Mouse (Mus musculus) intestine, postnatal 0 days (tissue): Measurements from ENCODE around the gene Phf24. TPM values are rescaled to one million over a fixed set of nuclear protein-coding genes. Genes with fewer than 3 reads are reported as not detected.
A peak's percentile ranks its signal among the peaks of the same experiment; 100 is the strongest.

ENCODE experiments used
- ATAC-seq: fragments of 200-750 bp; cut with Nextera tagmentation; 2 replicates; pipeline ENCODE4 v1.8.0; 2017; ENCODE audit warnings: mild to moderate bottlenecking, moderate TSS enrichment, moderate library complexity
- H3K27ac ChIP-seq: fragments of 300-500 bp; sonication (generic); 2 replicates; pipeline ENCODE4 v1.5.1; 2014; ENCODE audit warnings: mild to moderate bottlenecking, low read depth, low read length, moderate library complexity
- H3K27me3 ChIP-seq: fragments of 300-500 bp; sonication (generic); replicated peaks from 2 replicates; pipeline ENCODE4 v1.6.1; 2014; ENCODE audit warnings: low read length, mixed read lengths; ENCODE audit not compliant: control insufficient read depth, insufficient read depth
- H3K36me3 ChIP-seq: fragments of 300-500 bp; sonication (generic); 2 replicates; pipeline ENCODE4 v1.6.1; 2014; ENCODE audit warnings: mild to moderate bottlenecking, moderate library complexity; ENCODE audit not compliant: control insufficient read depth, insufficient read depth
- H3K4me1 ChIP-seq: fragments of 300-500 bp; sonication (generic); replicated peaks from 2 replicates; pipeline ENCODE4 v1.6.1; 2014; ENCODE audit warnings: antibody characterized with exemption, low read length, mixed read lengths; ENCODE audit not compliant: control insufficient read depth, insufficient read depth
- H3K4me2 ChIP-seq: fragments of 300-500 bp; sonication (generic); replicated peaks from 2 replicates; pipeline ENCODE4 v1.6.1; 2014; ENCODE audit warnings: low read depth, mild to moderate bottlenecking, moderate library complexity
- H3K4me3 ChIP-seq: fragments of 300-500 bp; sonication (generic); 2 replicates; pipeline ENCODE4 v1.5.1; 2014; ENCODE audit warnings: low read depth, low read length
- H3K9ac ChIP-seq: fragments of 300-500 bp; sonication (generic); 2 replicates; pipeline ENCODE4 v1.6.1; 2014; ENCODE audit warnings: mild to moderate bottlenecking, low read depth, low read length
- H3K9me3 ChIP-seq: fragments of 300-500 bp; sonication (generic); 2 replicates; pipeline ENCODE4 v1.6.1; 2016; ENCODE audit warnings: mixed run types; ENCODE audit not compliant: control insufficient read depth
- CTCF ChIP-seq: sonication (generic); IDR thresholded peaks from 2 replicates; pipeline ENCODE4 v1.5.1; 2016; ENCODE audit warnings: low read depth, mild to moderate bottlenecking, control low read depth, antibody characterized with exemption, moderate library complexity
- WGBS: fragments of 180-500 bp; shearing (Covaris S2); extraction: QIAGEN DNeasy Blood & Tissue Kit; methylation state at CpG from one replicate; pipeline ENCODE4 v1.1.7; 2014; 5-methylcytosine and 5-hydroxymethylcytosine counted together
- polyA plus RNA-seq: library from polyadenylated mRNA; unstranded; fragments of >200 nt; fragmentation: Nextera tagmentation; extraction: Ambion mirVana; gene quantifications from 2 replicates; pipeline ENCODE4 v1.2.1, GENCODE M21; 2015

Phf24 gene
- polyA plus RNA-seq, 1 experiment from 2014 or later: 1.0 TPM

- H3K36me3 ChIP-seq: no peaks in the 10 kb centered on the region
- ATAC-seq: no peak
- no peak overlapping the region for H3K9ac ChIP-seq
- 40% methylated on average over 1 of the region's 1 CpGs for WGBS
- no peak overlapping the region for H3K27ac ChIP-seq
- no peak for TF ChIP-seq CTCF
- H3K27me3 ChIP-seq: 0 out of 2 replicates have a peak, but pooled peaks cover 3% of the 10 kb centered on the region
- H3K4me3 ChIP-seq: no peak overlapping the region
- no peaks in the 10 kb centered on the region for H3K9me3 ChIP-seq
- no peaks in the 10 kb centered on the region for H3K4me1 ChIP-seq
- H3K4me2 ChIP-seq: no peak overlapping the region
Observed at GRCm38 (mm10) chr4:42903942-42904341, 12.5 kb upstream of the Phf24 start.

- Histone ChIP-seq H3K9ac (no peak overlapping the region), H3K4me1 (no peaks in the 10 kb centered on the region), H3K27me3 (0 out of 2 replicates have a peak, but pooled peaks cover 3% of the 10 kb centered on the region), H3K4me2 (no peak overlapping the region), H3K36me3 (no peaks in the 10 kb centered on the region), H3K9me3 (no peaks in the 10 kb centered on the region), H3K27ac (no peak overlapping the region), H3K4me3 (no peak overlapping the region)
- no peak for TF ChIP-seq CTCF
- no peak for ATAC-seq
- 91% methylated on average over 3 of the region's 3 CpGs for WGBS
Observed at GRCm38 (mm10) chr4:42904523-42904922, 11.9 kb upstream of the Phf24 start.

GRCm38 (mm10) chr4:42904966-42905365 lies 11.5 kb upstream of the Phf24 start:
- Histone ChIP-seq H3K4me1 (no peaks in the 10 kb centered on the region), H3K4me2 (no peak overlapping the region), H3K9me3 (no peaks in the 10 kb centered on the region), H3K27ac (no peak overlapping the region), H3K9ac (no peak overlapping the region), H3K27me3 (0 out of 2 replicates have a peak, but pooled peaks cover 3% of the 10 kb centered on the region), H3K36me3 (no peaks in the 10 kb centered on the region), H3K4me3 (no peak overlapping the region)
- WGBS: 81% methylated on average over 6 of the region's 6 CpGs
- no peak for TF ChIP-seq CTCF
- ATAC-seq: no peak

GRCm38 (mm10) chr4:42913391-42913790 lies 3.1 kb upstream of the Phf24 start:
- Histone ChIP-seq H3K4me1 (0 out of 2 replicates have a peak, but pooled peaks cover 4% of the 10 kb centered on the region), H3K36me3 (no peaks in the 10 kb centered on the region), H3K27me3 (peaks cover 44% of the 10 kb centered on the region), H3K9ac (no peak overlapping the region), H3K27ac (no peak overlapping the region), H3K4me3 (no peak overlapping the region), H3K9me3 (no peaks in the 10 kb centered on the region), H3K4me2 (no peak overlapping the region)
- ATAC-seq: no peak
- TF ChIP-seq CTCF: no peak
- WGBS: 32% methylated on average over 10 of the region's 10 CpGs

GRCm38 (mm10) chr4:42915311-42915710 lies 1.1 kb upstream of the Phf24 start:
- peaks cover 48% of the 10 kb centered on the region for H3K27me3 ChIP-seq

GRCm38 (mm10) chr4:42915966-42916365 lies 494 bp upstream of the Phf24 start:
- Histone ChIP-seq H3K9ac (no peak overlapping the region), H3K27ac (no peak overlapping the region), H3K36me3 (no peaks in the 10 kb centered on the region), H3K4me2 (0 out of 2 replicates have a peak overlapping the region, but pooled peaks have one; percentile 96), H3K9me3 (no peaks in the 10 kb centered on the region), H3K27me3 (peaks cover 46% of the 10 kb centered on the region), H3K4me1 (0 out of 2 replicates have a peak, but pooled peaks cover 4% of the 10 kb centered on the region), H3K4me3 (no peak overlapping the region)
- TF ChIP-seq CTCF: no peak
- WGBS: 97% methylated on average over 1 of the region's 1 CpGs
- ATAC-seq: no peak

More at GRCm38 (mm10) chr4:42915311-42915710, 1.1 kb upstream of the Phf24 start:
- Histone ChIP-seq H3K27ac (no peak overlapping the region), H3K4me2 (no peak overlapping the region), H3K4me1 (0 out of 2 replicates have a peak, but pooled peaks cover 4% of the 10 kb centered on the region), H3K9ac (no peak overlapping the region), H3K4me3 (no peak overlapping the region), H3K36me3 (no peaks in the 10 kb centered on the region), H3K9me3 (no peaks in the 10 kb centered on the region)
- no peak for ATAC-seq
- no peak for TF ChIP-seq CTCF
- 82% methylated on average over 12 of the region's 12 CpGs for WGBS

- peak overlapping the region; percentile 45 for H3K9ac ChIP-seq
- H3K9me3 ChIP-seq: no peaks in the 10 kb centered on the region
- 0 out of 2 replicates have a peak, but pooled peaks cover 4% of the 10 kb centered on the region for H3K4me1 ChIP-seq
- H3K4me3 ChIP-seq: peak overlapping the region; percentile 60
- H3K4me2 ChIP-seq: peak overlapping the region; percentile 96
- no peak for TF ChIP-seq CTCF
- 2% methylated on average over 26 of the region's 26 CpGs for WGBS
- no peaks in the 10 kb centered on the region for H3K36me3 ChIP-seq
- ATAC-seq: peak; percentile 60; the same call in 1 of the 2 replicates
- peaks cover 46% of the 10 kb centered on the region for H3K27me3 ChIP-seq
- H3K27ac ChIP-seq: no peak overlapping the region
Observed at GRCm38 (mm10) chr4:42917402-42917774, 928 bp downstream of the Phf24 start.
